Mouse (Mus musculus) ES-E14 (cell line): Measurements from ENCODE around the gene Exog. TPM values are rescaled to one million over a fixed set of nuclear protein-coding genes. Genes with fewer than 3 reads are reported as not detected.

Experiments used
- DNase-seq: peaks from one replicate; pipeline ENCODE4 v3.0.0-alpha.2; 2013; ENCODE audit warnings: low read depth, low spot score
- H3K27ac ChIP-seq: 2 replicates; pipeline ENCODE4 v1.5.1; 2012; ENCODE audit warnings: low read depth, mild to moderate bottlenecking, low read length, moderate library complexity, mixed read lengths; ENCODE audit not compliant: poor library complexity, insufficient read depth, severe bottlenecking
- H3K36me3 ChIP-seq: 2 replicates; pipeline ENCODE4 v1.6.1; 2012; ENCODE audit warnings: mild to moderate bottlenecking, low read length, moderate library complexity, mixed read lengths; ENCODE audit not compliant: control insufficient read depth, poor library complexity, insufficient read depth, severe bottlenecking
- H3K4me1 ChIP-seq, 2 experiments: fragments of 150-350 bp in 1 of 2; sonication (generic) in 1 of 2; 2 replicates each; pipeline ENCODE4 v1.6.1; 2012; ENCODE audit warnings: low read length in 2 of 2, mild to moderate bottlenecking in 1 of 2, mixed read lengths in 1 of 2; ENCODE audit not compliant: control insufficient read depth in 2 of 2, insufficient read depth in 2 of 2, poor library complexity in 1 of 2
- H3K4me3 ChIP-seq, 2 experiments: fragments of 150-350 bp in 1 of 2; sonication (generic) in 1 of 2; 2 replicates each; pipeline ENCODE4 v1.5.1; 2012; ENCODE audit warnings: low read length in 2 of 2, low read depth in 1 of 2, mild to moderate bottlenecking in 1 of 2, mixed read lengths in 1 of 2; ENCODE audit not compliant: insufficient read depth in 1 of 2, poor library complexity in 1 of 2, severe bottlenecking in 1 of 2
- H3K9ac ChIP-seq: 2 replicates; pipeline ENCODE4 v1.6.1; 2012; ENCODE audit warnings: low read depth, mild to moderate bottlenecking, low read length, mixed read lengths; ENCODE audit not compliant: poor library complexity, insufficient read depth, severe bottlenecking
- H3K9me3 ChIP-seq: fragments of 150-350 bp; sonication (generic); 2 replicates; pipeline ENCODE4 v1.6.1; 2012; ENCODE audit warnings: low read depth, mild to moderate bottlenecking, low read length; ENCODE audit not compliant: control insufficient read depth, insufficient read depth
- CHD2 ChIP-seq: IDR thresholded peaks from 2 replicates; pipeline ENCODE4 v1.6.1; 2014; ENCODE audit warnings: mild to moderate bottlenecking, low read depth, low read length, inconsistent platforms
- HCFC1 ChIP-seq: IDR thresholded peaks from 2 replicates; pipeline ENCODE4 v1.6.1; 2012; ENCODE audit warnings: low read length, inconsistent platforms, borderline replicate concordance; ENCODE audit not compliant: insufficient read depth
- MAFK ChIP-seq: IDR thresholded peaks from 2 replicates; pipeline ENCODE4 v1.6.1; 2014; ENCODE audit warnings: mild to moderate bottlenecking, low read depth, low read length, inconsistent platforms; ENCODE audit not compliant: insufficient read depth
- ZC3H11A ChIP-seq: IDR thresholded peaks from 2 replicates; pipeline ENCODE4 v1.6.1; 2012; ENCODE audit warnings: low read depth, mild to moderate bottlenecking, inconsistent platforms, low read length, borderline replicate concordance
- ZNF384 ChIP-seq: IDR thresholded peaks from 2 replicates; pipeline ENCODE4 v1.6.1; 2012; ENCODE audit warnings: low read depth, low read length, inconsistent platforms
- in situ Hi-C, 2 experiments: fragments of 600-800 bp; cut with MboI; formaldehyde crosslinking; loops; one replicate each; pipeline ENCODE4 v1.15.1; 2025; ENCODE audit warnings: low sequenced_read_pairs in 2 of 2, inconsistent platforms in 1 of 2; ENCODE audit not compliant: unreplicated experiment in 2 of 2
- total RNA-seq: library from RNA; depleted of rRNA; stranded (reverse); fragments of 300-350 nt; gene quantifications from 2 replicates; pipeline ENCODE4 v1.2.3, GENCODE M21; 2012

Gene Exog
- total RNA-seq, 1 experiment = 11.9 TPM

DNA sequence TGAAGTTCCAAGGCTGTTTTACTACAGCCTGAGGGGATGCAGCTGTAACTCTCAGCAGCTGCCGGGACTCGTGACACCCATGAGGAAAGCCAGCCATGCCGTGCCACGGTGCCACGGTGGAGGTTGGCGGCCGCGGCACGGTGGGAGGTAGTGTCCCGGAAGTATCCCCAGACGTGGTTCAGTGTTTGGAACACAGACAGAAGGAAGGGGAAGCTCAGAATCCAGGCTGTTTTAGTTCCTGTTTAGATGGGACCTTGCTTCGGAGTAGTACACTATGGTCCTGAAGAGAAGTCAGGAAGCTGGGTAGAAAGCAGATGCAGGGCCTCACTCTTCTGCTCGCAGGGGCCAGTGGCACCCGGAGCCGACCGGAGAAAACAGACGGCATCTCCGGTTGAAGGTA, 26.7 kb upstream of the Exog start:
- Histone ChIP-seq H3K4me3 (peak overlapping the region in 1 of 2 experiments; percentile 2; a peak in 2 of 4 replicates), H3K9ac (no peak overlapping the region), H3K4me1 (peaks cover 0 to 6% of the 10 kb centered on the region in 2 experiments; a peak in 1 of 4 replicates), H3K27ac (no peak overlapping the region), H3K9me3 (no peaks in the 10 kb centered on the region), H3K36me3 (no peaks in the 10 kb centered on the region)
- no peak for TF ChIP-seq ZC3H11A
- TF ChIP-seq ZNF384 = no peak
- no peak for TF ChIP-seq CHD2
- TF ChIP-seq HCFC1 = no peak
- no peak for TF ChIP-seq MAFK
- no peak for DNase-seq
- in situ Hi-C loops = no loop called here

DNA sequence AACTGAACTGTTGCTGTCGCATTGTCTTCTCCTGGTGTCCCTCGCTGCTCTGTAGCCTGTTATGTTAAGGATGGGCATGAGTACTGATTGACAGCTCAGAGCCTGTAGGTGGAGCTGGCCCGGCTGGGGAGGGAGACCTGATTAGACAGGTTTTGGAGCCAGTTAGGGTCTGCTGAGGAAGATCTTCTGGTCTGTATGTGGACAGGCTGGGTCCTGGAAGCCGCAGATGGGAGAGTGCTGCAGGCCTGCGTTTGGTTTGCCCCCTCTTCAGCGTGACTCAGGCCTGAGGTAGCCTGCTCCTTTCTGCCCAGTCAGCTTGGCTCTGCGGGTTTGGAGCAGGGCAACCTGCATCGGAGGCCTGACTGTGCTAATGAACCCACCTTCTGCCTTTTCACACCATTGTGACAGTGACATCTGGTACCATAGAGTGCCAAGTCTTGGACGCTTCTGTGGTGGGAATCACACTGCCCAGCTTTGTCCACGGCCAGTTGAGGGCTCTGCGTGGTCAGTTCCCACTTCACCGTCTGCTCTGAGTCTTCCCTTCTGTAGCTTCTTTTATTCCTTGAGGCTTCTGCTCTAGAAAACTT, 24.8 kb upstream of the Exog start:
- in situ Hi-C loops = no loop called here
- DNase-seq = no peak
- Histone ChIP-seq H3K36me3 (no peaks in the 10 kb centered on the region), H3K27ac (no peak overlapping the region), H3K4me1 (peaks cover 0 to 6% of the 10 kb centered on the region in 2 experiments; a peak in 1 of 4 replicates), H3K9ac (no peak overlapping the region), H3K9me3 (no peaks in the 10 kb centered on the region), H3K4me3 (no peak overlapping the region)
- TF ChIP-seq HCFC1 (no peak), ZC3H11A (no peak), CHD2 (no peak), ZNF384 (no peak), MAFK (no peak)

DNA sequence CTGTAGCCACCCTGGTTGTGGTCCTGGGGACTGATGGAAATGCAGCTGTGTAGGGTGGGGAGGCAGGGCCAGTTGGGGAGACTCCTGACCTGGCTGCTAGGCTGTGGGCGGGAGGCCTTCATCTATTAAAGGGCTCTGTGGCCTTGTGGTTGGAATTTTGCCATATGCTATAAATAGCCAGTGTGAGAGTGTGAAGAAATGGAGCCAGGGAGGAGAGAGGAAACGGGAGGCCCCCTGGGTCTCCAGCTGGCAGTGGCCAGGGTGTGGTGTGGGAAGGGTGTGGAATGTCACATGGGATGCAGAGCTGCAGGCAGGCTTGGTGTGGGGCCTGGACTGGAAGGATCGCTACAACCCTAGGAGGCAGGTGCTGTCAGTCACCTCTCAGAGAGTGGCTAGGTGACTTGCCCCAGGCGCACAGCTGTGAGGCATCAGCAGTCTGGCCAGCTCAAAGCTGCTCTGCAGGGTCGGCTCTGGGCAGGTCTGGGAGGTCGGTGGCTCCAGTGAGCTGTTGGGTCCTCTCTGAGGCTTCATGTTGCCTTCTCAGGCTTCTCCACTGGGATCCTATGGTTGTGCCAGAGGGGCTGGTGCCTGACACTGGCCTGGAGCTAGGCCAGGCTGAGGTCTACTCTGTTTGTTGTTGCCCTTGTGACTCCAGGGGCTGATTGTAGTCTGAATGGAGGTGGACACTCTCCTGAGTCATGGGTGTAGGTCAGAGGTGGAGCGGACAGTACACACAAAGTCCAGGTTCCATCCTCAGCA, 19.3 kb upstream of the Exog start:
- H3K4me1 ChIP-seq = peaks cover 5 to 33% of the 10 kb centered on the region in 2 experiments; a peak in 2 of 4 replicates
- TF ChIP-seq MAFK = no peak
- no peak for TF ChIP-seq ZNF384
- TF ChIP-seq CHD2 = no peak
- TF ChIP-seq HCFC1 = no peak
- no peak for TF ChIP-seq ZC3H11A
- no peak overlapping the region for H3K9ac ChIP-seq
- no peak for DNase-seq
- in situ Hi-C loops = no loop called here
- peaks cover 9% of the 10 kb centered on the region; the same call in 1 of the 2 replicates for H3K36me3 ChIP-seq
- no peaks in the 10 kb centered on the region for H3K9me3 ChIP-seq
- H3K4me3 ChIP-seq = no peak overlapping the region
- no peak overlapping the region for H3K27ac ChIP-seq

DNA sequence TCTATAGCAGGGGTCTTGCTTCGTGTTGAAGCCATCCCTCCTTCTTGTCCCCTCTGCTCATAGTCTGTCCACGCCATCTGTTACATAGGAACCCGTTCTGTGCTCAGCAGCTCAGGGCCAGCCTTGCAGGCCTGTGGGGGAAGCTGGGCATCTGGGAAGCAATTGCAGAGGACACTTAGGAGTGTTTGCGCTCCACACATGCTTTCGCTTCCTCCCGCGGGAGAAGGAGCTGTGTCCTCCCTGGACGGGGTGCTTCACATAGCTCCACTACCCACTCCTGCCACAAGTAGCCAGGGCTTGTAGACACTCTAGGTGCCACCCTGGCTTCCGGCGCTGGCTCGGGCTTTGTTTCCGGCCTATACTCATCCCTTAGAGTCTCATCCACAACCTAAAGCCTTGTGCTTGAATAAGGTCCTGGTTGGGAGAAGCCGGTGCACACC, 18.7 kb upstream of the Exog start:
- TF ChIP-seq MAFK (no peak), ZC3H11A (no peak), CHD2 (no peak), HCFC1 (no peak), ZNF384 (no peak)
- Histone ChIP-seq H3K9me3 (no peaks in the 10 kb centered on the region), H3K27ac (no peak overlapping the region), H3K4me3 (no peak overlapping the region), H3K4me1 (peaks cover 5 to 33% of the 10 kb centered on the region in 2 experiments; a peak in 2 of 4 replicates), H3K36me3 (peaks cover 12% of the 10 kb centered on the region; the same call in 1 of the 2 replicates), H3K9ac (no peak overlapping the region)
- in situ Hi-C loops = no loop called here
- no peak for DNase-seq
